Comparison of ENCODE assay signal across 9 mouse cellular contexts in genomic region chr6:45323505-45323904, GRCm38 (mm10).
A peak's percentile ranks its signal among the peaks of the same experiment; 100 is the strongest.
DNase-seq lines count a peak whose midpoint lies in the region; ATAC-seq and TF ChIP-seq lines count a peak whose summit lies in the region.
"Had no signal": no experiment of that assay in that cellular context is flagged by ENCODE, and none has a peak within 500 bp of the region (broad histone marks: within the 10 kb centered on the region; RNA-seq: fewer than 3 reads in every experiment).

No protein-coding gene starts in this region.

- no peaks in the 10 kb centered on the region for H3K9me3 ChIP-seq in hindbrain, embryonic 11.5 days (ENCODE audit: control insufficient read depth, low read length)
- no peaks in the 10 kb centered on the region for H3K9me3 ChIP-seq in hindbrain, embryonic 16.5 days (ENCODE audit: control insufficient read depth, low read length)
- no peaks in the 10 kb centered on the region for H3K9me3 ChIP-seq in ES-Bruce4 (replicated peaks; ENCODE audit: control insufficient read depth, insufficient read depth, low read length, poor library complexity, severe bottlenecking)
- no peaks in the 10 kb centered on the region for H3K9me3 ChIP-seq in limb, embryonic 11.5 days (ENCODE audit: control insufficient read depth, low read length)
- H3K9me3 ChIP-seq: neural tube, embryonic 13.5 days had no signal

- no peak overlapping the region for H3K27ac ChIP-seq in hindbrain, embryonic 11.5 days (ENCODE audit: low read depth, low read length)
- H3K27ac ChIP-seq in hindbrain, embryonic 16.5 days (ENCODE audit: low read depth, low read length), result no peak overlapping the region
- H3K27ac ChIP-seq in ES-Bruce4 (ENCODE audit: insufficient read depth, low read length), result no peak overlapping the region
- H3K27ac ChIP-seq in limb, embryonic 11.5 days (replicated peaks; ENCODE audit: low read depth, low read length), result no peak overlapping the region
- H3K27ac ChIP-seq: neural tube, embryonic 13.5 days had no signal

- peak; percentile 71 for DNase-seq in hindbrain, embryonic 11.5 days (ENCODE audit: low spot score)
- DNase-seq in adrenal gland, adult 18-20 months (ENCODE audit: low spot score in 2 of 2), result peak; percentile 43 to 52
- DNase-seq in embryo, embryonic 11 days, result peak; percentile 59
- DNase-seq in limb, embryonic 11.5 days (ENCODE audit: low spot score), result peak; percentile 74
- DNase-seq in right cerebral cortex, postnatal 4 days, result peak; percentile 69
- DNase-seq in T-cell, adult 2 months (ENCODE audit: low spot score), result no peak

- no peak overlapping the region for H3K9ac ChIP-seq in hindbrain, embryonic 11.5 days (ENCODE audit: low read depth, low read length)
- no peak overlapping the region for H3K9ac ChIP-seq in hindbrain, embryonic 16.5 days (ENCODE audit: low read depth, low read length)
- H3K9ac ChIP-seq in ES-Bruce4 (ENCODE audit: low read depth, poor library complexity, severe bottlenecking), result no peak overlapping the region
- no peak overlapping the region for H3K9ac ChIP-seq in limb, embryonic 11.5 days (ENCODE audit: low read length)
- H3K9ac ChIP-seq: neural tube, embryonic 13.5 days had no signal

- 5% methylated on average over 2 of the region's 2 CpGs for WGBS in hindbrain, embryonic 11.5 days
- 7% methylated on average over 2 of the region's 2 CpGs for WGBS in hindbrain, embryonic 16.5 days
- WGBS in limb, embryonic 11.5 days, result 3% methylated on average over 2 of the region's 2 CpGs

- H3K4me3 ChIP-seq in hindbrain, embryonic 11.5 days (ENCODE audit: low read depth, low read length), result no peak overlapping the region
- no peak overlapping the region for H3K4me3 ChIP-seq in hindbrain, embryonic 16.5 days (ENCODE audit: low read length)
- no peak overlapping the region for H3K4me3 ChIP-seq in ES-Bruce4 (ENCODE audit: low read depth, low read length)
- H3K4me3 ChIP-seq in limb, embryonic 11.5 days (ENCODE audit: low read depth, low read length), result no peak overlapping the region
- H3K4me3 ChIP-seq: neural tube, embryonic 13.5 days had no signal

- H3K4me1 ChIP-seq in hindbrain, embryonic 11.5 days (replicated peaks; ENCODE audit: control insufficient read depth, insufficient read depth, low read length), result no peaks in the 10 kb centered on the region
- H3K4me1 ChIP-seq in hindbrain, embryonic 16.5 days (ENCODE audit: control insufficient read depth, insufficient read depth, low read depth, low read length), result no peaks in the 10 kb centered on the region
- no peaks in the 10 kb centered on the region for H3K4me1 ChIP-seq in ES-Bruce4 (ENCODE audit: control insufficient read depth, insufficient read depth, low read length)
- H3K4me1 ChIP-seq in limb, embryonic 11.5 days (ENCODE audit: control insufficient read depth, insufficient read depth, low read length), result no peaks in the 10 kb centered on the region
- H3K4me1 ChIP-seq: neural tube, embryonic 13.5 days had no signal

- TF ChIP-seq POLR2A in ES-Bruce4 (IDR thresholded peaks at IDR 0.05; ENCODE audit: insufficient read depth, low read length), result no peak

- no peak for ATAC-seq in hindbrain, embryonic 11.5 days (ENCODE audit: low FRiP score)
- ATAC-seq in hindbrain, embryonic 16.5 days, result no peak
- ATAC-seq in limb, embryonic 11.5 days (ENCODE audit: insufficient number of reproducible peaks, low FRiP score, low TSS enrichment, low read depth), result no peak

- no peak for TF ChIP-seq EP300 in ES-Bruce4 (IDR thresholded peaks at IDR 0.05; ENCODE audit: insufficient read depth, low read depth, low read length)

- no peaks in the 10 kb centered on the region for H3K36me3 ChIP-seq in hindbrain, embryonic 11.5 days (ENCODE audit: control insufficient read depth, insufficient read depth, low read length)
- no peaks in the 10 kb centered on the region for H3K36me3 ChIP-seq in hindbrain, embryonic 16.5 days (ENCODE audit: control insufficient read depth, insufficient read depth, low read length)
- no peaks in the 10 kb centered on the region for H3K36me3 ChIP-seq in ES-Bruce4 (ENCODE audit: control insufficient read depth, insufficient read depth, low read length, poor library complexity, severe bottlenecking)
- no peaks in the 10 kb centered on the region for H3K36me3 ChIP-seq in limb, embryonic 11.5 days (ENCODE audit: control insufficient read depth, insufficient read depth, low read length)
- H3K36me3 ChIP-seq: neural tube, embryonic 13.5 days had no signal

- no peak overlapping the region for H3K4me2 ChIP-seq in hindbrain, embryonic 11.5 days (replicated peaks; ENCODE audit: low read depth, low read length)
- H3K4me2 ChIP-seq in hindbrain, embryonic 16.5 days (ENCODE audit: low read length), result no peak overlapping the region
- no peak overlapping the region for H3K4me2 ChIP-seq in limb, embryonic 11.5 days (ENCODE audit: low read depth, severe bottlenecking)
- H3K4me2 ChIP-seq: neural tube, embryonic 13.5 days had no signal

- TF ChIP-seq CTCF in ES-Bruce4 (IDR thresholded peaks at IDR 0.05; ENCODE audit: low read depth, low read length), result peak; percentile 39

- H3K27me3 ChIP-seq in hindbrain, embryonic 11.5 days (ENCODE audit: control insufficient read depth, insufficient read depth, low read length), result no peaks in the 10 kb centered on the region
- H3K27me3 ChIP-seq in hindbrain, embryonic 16.5 days (replicated peaks; ENCODE audit: control insufficient read depth, insufficient read depth, low read length), result no peaks in the 10 kb centered on the region
- H3K27me3 ChIP-seq in ES-Bruce4 (ENCODE audit: control insufficient read depth, insufficient read depth, low read length, poor library complexity, severe bottlenecking), result no peaks in the 10 kb centered on the region
- no peaks in the 10 kb centered on the region for H3K27me3 ChIP-seq in limb, embryonic 11.5 days (ENCODE audit: control insufficient read depth, insufficient read depth, low read length)
- H3K27me3 ChIP-seq: neural tube, embryonic 13.5 days had no signal
